Mouse (Mus musculus) Patski (cell line): ENCODE measurements around the gene Stx12. TPM values are rescaled to one million over a fixed set of nuclear protein-coding genes. Genes with fewer than 3 reads are reported as not detected.
"Not testable (repeated sequence)": the region's sequence is repeated elsewhere in the genome, so short reads cannot be mapped to it uniquely, and the experiment has no call there.

Experiments
- ATAC-seq: fragments of 100-300 bp; one replicate; pipeline ENCODE4 v1.8.0; 2021
- CTCF ChIA-PET: fragments of 350-600 bp; sonication (Branson Sonifier 250); formaldehyde crosslinking; loops from one replicate; lab custom pipeline; 2022; ENCODE audit warnings: inconsistent platforms; lab: Charles Lee
- POLR2A ChIA-PET: fragments of 350-600 bp; sonication (Branson Sonifier 250); formaldehyde crosslinking; loops from one replicate; lab custom pipeline; 2022; ENCODE audit warnings: antibody characterized with exemption, inconsistent platforms; lab: Charles Lee
- DNase-seq: peaks from one replicate; pipeline ENCODE4 v3.0.0-alpha.2; 2011; ENCODE audit warnings: low read depth, low spot score
- H3K27me3 ChIP-seq: fragments of 371-371 bp; one replicate; pipeline ENCODE4 v1.5.1; 2021
- CTCF ChIP-seq: fragments of 100-300 bp; IDR thresholded peaks from one replicate; pipeline ENCODE4 v1.5.1; 2021
- in situ Hi-C: fragments of 300-500 bp; cut with MboI; formaldehyde crosslinking; loops from 3 replicates; pipeline ENCODE4 v1.11.1; 2018; ENCODE audit warnings: low pct_unique_long_range_greater_than_20kb, mixed read lengths
- polyA plus RNA-seq: library from polyadenylated mRNA; unstranded; gene quantifications from one replicate; pipeline ENCODE4 v1.2.3, GENCODE M21; 2021

Stx12 gene
- polyA plus RNA-seq: 48.6 TPM

DNA sequence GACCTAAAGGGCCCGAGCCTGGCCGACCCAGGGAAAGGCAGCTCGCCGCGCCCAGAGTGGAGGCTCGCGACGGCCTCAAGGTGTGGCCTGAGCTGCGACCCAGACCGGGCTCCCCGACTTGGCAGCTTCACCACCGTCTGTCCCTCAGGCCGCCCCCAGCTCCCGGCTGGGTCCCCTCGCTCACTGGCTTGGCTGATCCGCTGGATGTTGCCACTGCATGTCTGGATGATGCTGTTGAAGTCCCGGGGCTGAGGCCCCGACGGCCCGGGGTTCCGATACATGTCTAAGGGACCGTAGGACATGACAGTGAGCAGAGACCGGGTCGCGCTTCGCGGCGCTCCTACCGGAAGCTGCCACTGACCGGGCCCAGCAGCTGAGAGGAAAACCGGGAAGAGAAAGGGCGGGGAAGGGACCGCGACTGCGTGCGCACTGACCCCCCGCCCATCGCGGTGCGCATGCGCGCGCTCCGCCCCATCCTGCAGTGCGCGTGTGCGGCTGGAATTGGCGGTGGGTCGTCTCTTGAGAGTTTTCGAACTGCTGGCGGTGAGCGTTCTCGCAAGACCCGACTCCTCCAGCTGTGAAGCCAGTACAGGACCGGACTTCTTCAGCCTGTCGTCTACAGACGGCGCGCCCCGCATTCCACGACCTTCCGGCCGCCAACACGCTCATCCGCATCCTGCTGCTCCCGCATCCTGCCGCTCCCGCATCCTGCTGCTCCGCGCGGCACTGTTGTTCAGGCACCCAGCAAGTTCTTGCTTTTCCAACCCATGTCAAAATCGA is at the start of gene Stx12:
Gene Stx12 (minus strand): TSS at position 446 of the 780 bp plus-strand sequence.
- CTCF ChIA-PET: no interaction called here
- POLR2A ChIA-PET: interaction anchor here (1.0 kb wide), 1 partner anchor 11 kb away, joined by 3 read pairs; no protein-coding TSS in a partner anchor
- H3K27me3 ChIP-seq: no peaks in the 10 kb centered on the region
- DNase-seq (peak; percentile 59), ATAC-seq (peak; percentile 82)
- in situ Hi-C loops: no loop called here
- TF ChIP-seq CTCF: no peak

DNA sequence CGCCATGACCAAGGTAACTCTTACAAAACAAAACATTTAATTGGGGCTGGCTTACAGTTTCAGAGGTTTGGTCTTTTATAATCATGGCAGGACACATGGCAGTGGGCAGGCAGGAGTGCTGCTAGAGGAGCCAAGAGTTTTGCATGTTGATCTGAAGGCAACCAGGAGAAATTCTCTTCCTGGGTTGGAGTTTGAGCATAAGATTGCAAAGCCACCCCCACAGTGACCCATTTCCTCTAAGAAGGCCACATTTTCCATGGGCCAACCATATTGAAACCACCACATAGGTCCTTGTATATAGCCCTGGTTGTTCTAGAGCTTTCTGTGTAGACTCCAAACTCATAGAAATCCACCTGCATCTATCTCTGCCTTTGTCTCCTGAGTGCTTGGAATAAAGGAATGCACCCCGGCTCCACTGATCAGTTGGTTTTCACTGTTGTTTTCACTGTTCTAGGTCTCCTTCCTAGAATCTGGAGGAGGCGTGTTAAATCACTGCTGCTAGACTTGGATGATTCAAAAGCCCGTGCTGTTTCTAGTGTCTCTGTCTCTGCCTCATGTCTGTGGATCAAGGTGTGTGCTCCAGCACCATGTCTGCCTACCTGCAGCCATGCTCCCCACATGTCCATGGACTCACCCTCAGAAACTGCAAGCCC is 48.6 kb upstream of the Stx12 start:
- H3K27me3 ChIP-seq: no peaks in the 10 kb centered on the region
- TF ChIP-seq CTCF: no peak
- no peak for ATAC-seq
- CTCF ChIA-PET: interaction anchor here (1.9 kb wide), 1 partner anchor 13 kb away, joined by 8 read pairs; no protein-coding TSS in a partner anchor
- POLR2A ChIA-PET: no interaction called here
- in situ Hi-C loops: loop anchor here (5.0 kb wide), 1 partner anchor 156 kb away; no protein-coding TSS in a partner anchor
- DNase-seq: no peak

DNA sequence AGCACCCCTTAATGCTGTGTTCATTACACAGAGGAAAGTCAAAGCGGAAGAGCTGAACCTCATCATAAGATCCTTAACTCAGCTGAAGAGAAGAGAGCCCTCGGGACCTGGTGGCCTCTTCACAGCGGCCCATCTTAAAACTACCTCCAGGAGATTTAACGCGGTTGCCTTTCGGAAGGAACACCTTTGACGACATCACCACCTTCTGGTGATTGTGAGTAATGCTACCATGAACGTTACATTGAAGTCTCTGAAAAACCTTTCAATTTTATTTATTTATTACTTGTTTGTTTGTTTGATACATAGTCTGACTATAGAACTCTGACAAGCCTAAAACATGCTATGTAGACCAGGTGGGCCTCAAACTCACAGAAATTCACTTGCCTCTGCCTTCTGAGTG is 46.5 kb upstream of the Stx12 start:
- POLR2A ChIA-PET: interaction anchor here (2.0 kb wide), 1 partner anchor 9 kb away, joined by 4 read pairs; no protein-coding TSS in a partner anchor
- in situ Hi-C loops: loop anchor here (5.0 kb wide), 1 partner anchor 153 kb away; no protein-coding TSS in a partner anchor
- H3K27me3 ChIP-seq: no peaks in the 10 kb centered on the region
- peak; percentile 61 for TF ChIP-seq CTCF
- ATAC-seq (no peak), DNase-seq (no peak)
- CTCF ChIA-PET: interaction anchor here (0.8 to 1.7 kb wide), 7 partner anchors 10 to 107 kb away, joined by 3 to 7 read pairs (median 3); no protein-coding TSS in a partner anchor

DNA sequence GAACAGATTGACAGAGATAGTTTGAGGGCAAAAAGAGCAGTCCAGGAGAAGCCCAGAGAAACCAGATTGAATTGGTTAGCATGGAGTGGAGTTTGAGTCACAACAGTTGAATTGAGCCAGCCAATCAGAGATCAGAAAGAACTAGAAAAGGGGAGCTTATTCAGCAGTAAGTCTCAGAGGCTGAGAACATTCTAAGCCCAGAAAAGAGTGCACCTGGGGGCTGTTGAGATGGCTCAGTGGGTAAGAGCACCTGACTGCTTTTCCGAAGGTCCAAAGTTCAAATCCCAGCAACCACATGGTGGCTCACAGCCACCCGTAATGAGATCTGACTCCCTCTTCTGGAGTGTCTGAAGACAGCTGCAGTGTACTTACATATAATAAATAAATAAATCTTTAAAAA is 42.2 kb upstream of the Stx12 start:
- POLR2A ChIA-PET, ATAC-seq, DNase-seq, H3K27me3 ChIP-seq, in situ Hi-C loops: not testable (repeated sequence)
- CTCF ChIA-PET: interaction anchor here (1.0 to 1.2 kb wide), 2 partner anchors 18 to 79 kb away, joined by 3 to 5 read pairs; no protein-coding TSS in a partner anchor

DNA sequence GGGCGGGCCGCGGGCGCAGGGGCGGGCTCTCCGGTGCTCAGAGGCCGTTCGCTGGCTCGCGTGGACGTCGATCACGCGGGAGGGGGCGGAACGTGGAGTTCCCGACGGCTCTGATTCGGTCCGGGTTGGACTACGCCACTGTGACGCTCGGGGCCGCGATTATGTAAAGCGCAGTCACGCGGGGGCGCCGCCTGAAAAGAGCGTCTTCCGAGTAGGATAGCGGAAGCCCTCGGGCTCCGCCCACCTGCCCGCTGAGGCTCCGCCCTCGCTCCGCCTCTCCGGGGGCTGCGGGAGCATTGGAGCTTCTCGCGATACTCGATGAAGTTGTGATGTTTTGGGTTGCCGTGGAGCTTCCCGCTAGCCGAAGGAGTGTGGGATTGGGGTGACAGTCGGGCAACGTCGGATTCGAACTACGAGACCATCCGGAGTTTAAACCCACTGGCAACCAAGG is 38.3 kb upstream of the Stx12 start, which contains the start of gene Fam76a:
Gene Fam76a (minus strand): TSS at position 1 of the 451 bp plus-strand sequence.
- peak; percentile 89 for ATAC-seq
- in situ Hi-C loops: no loop called here

DNA sequence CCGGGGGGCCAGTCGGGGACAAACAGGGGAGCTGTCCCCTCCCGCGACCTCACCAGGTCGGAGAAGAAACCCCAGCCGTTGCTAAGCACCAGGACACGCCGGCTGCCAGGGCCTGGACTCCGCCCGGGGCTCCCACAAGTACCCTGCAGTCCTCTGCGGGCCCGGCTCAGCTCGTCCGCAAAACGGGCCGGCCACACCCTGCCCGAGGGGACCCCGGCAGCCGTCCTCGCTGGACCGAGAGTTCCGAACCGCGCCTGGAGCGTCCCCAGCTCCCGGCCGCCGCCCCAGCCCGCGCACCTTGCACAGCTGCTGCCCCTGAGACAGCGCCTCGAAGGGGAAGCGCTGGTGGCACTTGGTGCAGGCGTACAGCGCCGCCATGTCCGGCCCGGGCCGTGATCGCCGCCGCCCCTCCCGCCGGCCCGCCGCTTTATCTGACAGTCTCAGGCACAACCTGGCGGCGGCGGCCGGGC is 37.8 kb upstream of the Stx12 start:
- POLR2A ChIA-PET: interaction anchor here (0.6 to 0.9 kb wide), 2 partner anchors 8 to 832 kb away, joined by 4 read pairs; no protein-coding TSS in a partner anchor
- no peak for TF ChIP-seq CTCF
- no peak for DNase-seq
- ATAC-seq: peak; percentile 18
- CTCF ChIA-PET: no interaction called here
- no peaks in the 10 kb centered on the region for H3K27me3 ChIP-seq
- in situ Hi-C loops: no loop called here

More for the DNA sequence above, 38.3 kb upstream of the Stx12 start, which contains the start of gene Fam76a:
- no peaks in the 10 kb centered on the region for H3K27me3 ChIP-seq
- ChIA-PET CTCF (interaction anchor here (1.1 kb wide), 1 partner anchor 79 kb away, joined by 3 read pairs; no protein-coding TSS in a partner anchor), POLR2A (no interaction called here)
- no peak for TF ChIP-seq CTCF
- DNase-seq: peak; percentile 93

DNA sequence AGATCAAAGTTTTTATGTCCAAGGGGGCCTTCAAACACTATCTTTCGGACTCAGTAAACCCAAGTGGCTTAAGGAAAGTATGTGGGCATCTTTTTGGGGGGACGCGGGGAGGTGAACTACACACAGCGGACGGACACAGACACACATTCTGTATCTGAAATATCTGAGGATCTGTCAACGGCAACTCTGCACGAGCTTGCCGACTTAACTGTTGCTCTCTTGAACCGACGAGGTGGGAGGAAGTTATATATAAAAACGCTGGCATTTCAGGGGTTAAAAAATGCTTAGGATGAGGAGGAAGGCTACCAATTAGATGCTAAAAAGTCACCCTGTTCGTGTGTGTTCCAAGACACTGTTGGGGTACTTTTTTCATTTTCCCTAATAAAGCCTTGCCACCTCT is 37.2 kb upstream of the Stx12 start:
- ChIA-PET CTCF (interaction anchor here (0.9 to 1.5 kb wide), 2 partner anchors 9 to 503 kb away, joined by 3 to 4 read pairs; no protein-coding TSS in a partner anchor), POLR2A (interaction anchor here (0.6 to 1.3 kb wide), 6 partner anchors 9 to 833 kb away, joined by 3 to 7 read pairs (median 4); no protein-coding TSS in a partner anchor)
- no peaks in the 10 kb centered on the region for H3K27me3 ChIP-seq
- in situ Hi-C loops: no loop called here
- ATAC-seq: no peak
- no peak for DNase-seq
- no peak for TF ChIP-seq CTCF

DNA sequence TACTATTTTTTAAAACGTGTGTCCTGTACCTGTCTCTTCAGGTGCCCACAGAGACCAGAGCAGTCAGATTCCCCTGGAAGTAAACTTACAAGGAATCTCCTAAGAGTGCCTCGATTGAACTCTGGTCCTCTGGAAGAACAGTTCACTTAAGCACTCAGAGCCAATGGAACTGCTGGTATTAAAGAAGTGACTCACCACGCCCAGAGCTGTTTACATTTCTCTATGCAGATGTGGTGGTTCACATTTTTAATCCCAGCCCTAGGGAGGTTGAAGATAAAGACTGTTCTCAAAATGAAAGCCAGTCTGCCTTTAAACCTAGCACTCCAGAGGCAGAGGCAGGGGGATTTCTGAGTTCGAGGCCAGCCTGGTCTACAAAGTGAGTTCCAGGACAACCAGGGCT is 35.9 kb upstream of the Stx12 start:
- TF ChIP-seq CTCF: no peak
- in situ Hi-C loops: no loop called here
- ChIA-PET CTCF (interaction anchor here (1.5 kb wide), 1 partner anchor 10 kb away, joined by 4 read pairs; no protein-coding TSS in a partner anchor), POLR2A (no interaction called here)
- no peak for ATAC-seq
- no peak for DNase-seq
- H3K27me3 ChIP-seq: no peaks in the 10 kb centered on the region

DNA sequence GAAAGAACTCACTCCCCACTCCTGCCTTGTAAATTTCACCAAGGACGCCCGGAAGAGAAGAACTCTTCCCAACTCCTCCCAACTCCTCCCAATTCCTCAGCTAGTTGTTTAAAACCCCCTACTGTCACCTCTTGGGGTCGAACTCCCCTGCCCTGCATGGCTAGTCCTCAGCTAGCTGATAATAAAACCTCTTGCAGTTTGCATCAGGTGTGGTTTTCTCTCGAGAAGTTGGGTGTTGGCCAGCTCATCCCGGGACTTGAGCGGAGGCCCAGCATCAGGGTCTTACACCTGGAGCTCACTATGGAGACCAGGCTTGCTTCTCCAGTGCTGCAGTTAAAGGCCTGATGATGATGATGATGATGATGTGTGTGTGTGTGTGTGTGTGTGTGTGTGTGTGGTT is 34.2 kb upstream of the Stx12 start:
- in situ Hi-C loops, CTCF ChIA-PET, H3K27me3 ChIP-seq, ATAC-seq, POLR2A ChIA-PET, DNase-seq: not testable (repeated sequence)

DNA sequence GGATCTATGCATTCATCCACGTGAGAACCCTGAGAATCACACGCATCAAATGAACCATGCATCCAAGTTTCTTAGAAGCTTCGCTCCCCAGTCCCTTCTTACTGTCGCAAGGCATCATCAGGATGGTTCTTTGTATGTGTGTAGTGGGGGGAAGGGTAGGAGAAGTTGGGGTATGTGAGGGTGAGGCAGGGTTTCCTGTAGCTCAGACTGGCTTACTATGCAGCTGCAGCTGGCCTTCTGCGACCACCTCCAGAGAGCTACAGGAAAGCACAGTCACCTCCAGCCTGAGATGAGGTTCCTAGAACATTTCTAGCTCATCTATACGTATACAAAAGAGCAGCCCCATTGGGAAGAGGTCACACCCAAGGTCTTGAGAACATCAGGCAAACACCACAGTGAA is 27.8 kb upstream of the Stx12 start:
- TF ChIP-seq CTCF: no peak
- DNase-seq (no peak), ATAC-seq (no peak)
- ChIA-PET CTCF (no interaction called here), POLR2A (no interaction called here)
- in situ Hi-C loops: no loop called here
- H3K27me3 ChIP-seq: no peaks in the 10 kb centered on the region
